Mouse (Mus musculus) embryo, embryonic 11 days (tissue): ENCODE data around the gene Mccc2.

ENCODE experiments used
- DNase-seq: peaks from one replicate; pipeline ENCODE4 v3.0.0-alpha.2; 2015

Gene Mccc2

GRCm38 (mm10) chr13:99938606-99939319 lies 76.7 kb downstream of the Mccc2 start:
- no peak for DNase-seq

GRCm38 (mm10) chr13:99937741-99938140 lies 77.7 kb downstream of the Mccc2 start:
- DNase-seq: no peak

GRCm38 (mm10) chr13:99932406-99932805 lies 83.0 kb downstream of the Mccc2 start:
- DNase-seq: no peak

- DNase-seq: no peak
Measured at GRCm38 (mm10) chr13:99931502-99931901, 83.9 kb downstream of the Mccc2 start.

- peak; percentile 18 for DNase-seq
Measured at GRCm38 (mm10) chr13:99926249-99926648, 89.2 kb downstream of the Mccc2 start.

GRCm38 (mm10) chr13:99915632-99916031 lies 99.8 kb downstream of the Mccc2 start:
- no peak for DNase-seq

- no peak for DNase-seq
Measured at GRCm38 (mm10) chr13:99900965-99901364, 114.5 kb downstream of the Mccc2 start, which contains the start of gene Cartpt. Gene Cartpt (minus strand): TSS chr13:99901091.

- peak; percentile 87 for DNase-seq
Measured at GRCm38 (mm10) chr13:99900557-99900892, 114.9 kb downstream of the Mccc2 start.

- DNase-seq: no peak
Measured at GRCm38 (mm10) chr13:99899670-99900556, 115.5 kb downstream of the Mccc2 start.

- no peak for DNase-seq
Measured at GRCm38 (mm10) chr13:99898816-99899215, 116.6 kb downstream of the Mccc2 start.
